Mouse (Mus musculus) left cerebral cortex, adult 6 months (tissue): ENCODE results near the gene Gm49358. TPM values are rescaled to one million over a fixed set of nuclear protein-coding genes. Genes with fewer than 3 reads are reported as not detected.

Experiments
- long read RNA-seq, 2 experiments: library from polyadenylated mRNA; unstranded; transcript quantifications; one replicate each; pipeline ENCODE4 v2.0.0; 2019 to 2020
- polyA plus RNA-seq: library from polyadenylated mRNA; unstranded; fragments of <200 nt; fragmentation: Nextera tagmentation; gene quantifications from 2 replicates; pipeline ENCODE4 v1.2.3, GENCODE M21; 2021

The Gm49358 gene
- 1.4 TPM in 1 of 2 replicates, not detected in the other for polyA plus RNA-seq
- long read RNA-seq, experiment 1 = 0 reads
- long read RNA-seq, experiment 2 = 0 reads

GRCm38 (mm10) chr10:86763672-86764071 is at the start of gene Gm49358:
Gene Gm49358 (plus strand): TSS chr10:86763972.

GRCm38 (mm10) chr10:86778398-86779116 is 14.8 kb downstream of the Gm49358 start, which contains the start of gene Nt5dc3:
Gene Nt5dc3 (plus strand): TSS chr10:86779005.

Other genes with a start within 250 kb of the Gm49358 start
- 154 and 169 TPM in 2 replicates for gene Hsp90b1, start 58.5 kb upstream of the Gm49358 start, polyA plus RNA-seq
- 0.51 and 0.54 TPM in 2 replicates for gene Ttc41, start 58.2 kb upstream of the Gm49358 start, polyA plus RNA-seq
- gene Nt5dc3, start 15.0 kb downstream of the Gm49358 start, polyA plus RNA-seq = 4.0 and 7.2 TPM in 2 replicates
- 0.05 and 0.40 TPM in 2 replicates for gene Stab2, start 244.1 kb downstream of the Gm49358 start, polyA plus RNA-seq